ENCODE assay signal across 14 mouse cellular contexts in the genomic region with DNA sequence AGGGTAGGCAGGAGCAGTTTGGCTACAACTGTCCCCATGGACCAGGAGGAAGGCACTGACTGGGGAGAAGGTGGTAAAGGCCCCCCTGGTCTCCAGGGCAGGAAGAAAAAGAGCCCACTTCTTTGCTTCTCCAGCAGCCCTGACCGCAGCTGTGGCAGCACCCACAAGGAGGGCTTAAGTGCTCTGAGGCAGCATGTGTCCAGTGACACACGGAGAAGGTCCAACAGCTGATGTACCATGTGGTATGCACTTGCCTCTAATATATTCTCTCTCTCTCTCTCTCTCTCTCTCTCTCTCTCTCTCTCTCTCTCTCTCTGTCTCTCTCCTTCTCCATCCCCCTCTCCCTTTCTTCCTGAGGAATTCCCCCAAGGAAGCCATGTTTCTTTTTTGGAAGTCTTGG. TPM values are rescaled to one million over a fixed set of nuclear protein-coding genes. Genes with fewer than 3 reads are reported as not detected.
DNase-seq lines count a peak whose midpoint lies in the region; ATAC-seq lines count a peak whose summit lies in the region.
"Had no signal": no experiment of that assay in that cellular context is flagged by ENCODE, and none has a peak within 500 bp of the region (broad histone marks: within the 10 kb centered on the region; RNA-seq: fewer than 3 reads in every experiment).

A gene (minus strand): TSS at position 202 of the 400 bp plus-strand sequence.

- peaks cover 19% of the 10 kb centered on the region for H3K27me3 ChIP-seq in heart, embryonic 12.5 days (replicated peaks)
- H3K27me3 ChIP-seq in lung, embryonic 15.5 days: no peaks in the 10 kb centered on the region
- H3K27me3 ChIP-seq in embryonic facial prominence, embryonic 14.5 days (replicated peaks; ENCODE audit: control insufficient read depth, insufficient read depth, low read length): no peaks in the 10 kb centered on the region
- no peaks in the 10 kb centered on the region for H3K27me3 ChIP-seq in limb, embryonic 12.5 days

- peaks cover 29% of the 10 kb centered on the region for H3K4me1 ChIP-seq in heart, embryonic 12.5 days (replicated peaks)
- H3K4me1 ChIP-seq in lung, embryonic 15.5 days: peaks cover 32% of the 10 kb centered on the region
- H3K4me1 ChIP-seq in embryonic facial prominence, embryonic 14.5 days (ENCODE audit: control insufficient read depth, insufficient read depth, low read length): peaks cover 11% of the 10 kb centered on the region; the same call in 1 of the 2 replicates
- peaks cover 66% of the 10 kb centered on the region for H3K4me1 ChIP-seq in limb, embryonic 12.5 days (replicated peaks)

- H3K9me3 ChIP-seq in heart, embryonic 12.5 days (replicated peaks): no peaks in the 10 kb centered on the region
- no peaks in the 10 kb centered on the region for H3K9me3 ChIP-seq in lung, embryonic 15.5 days
- H3K9me3 ChIP-seq in embryonic facial prominence, embryonic 14.5 days (ENCODE audit: control insufficient read depth, low read length): no peaks in the 10 kb centered on the region
- no peaks in the 10 kb centered on the region for H3K9me3 ChIP-seq in limb, embryonic 12.5 days
- H3K9me3 ChIP-seq: hindbrain, embryonic 12.5 days had no signal

- H3K4me2 ChIP-seq in heart, embryonic 12.5 days: no peak within 1 kb of the TSS
- H3K4me2 ChIP-seq in lung, embryonic 15.5 days: no peak within 1 kb of the TSS
- no peak within 1 kb of the TSS for H3K4me2 ChIP-seq in embryonic facial prominence, embryonic 14.5 days (ENCODE audit: low read depth, low read length)
- H3K4me2 ChIP-seq in limb, embryonic 12.5 days: peak within 1 kb of the TSS; percentile 21
- H3K4me2 ChIP-seq: hindbrain, embryonic 12.5 days had no signal

- H3K27ac ChIP-seq in heart, embryonic 12.5 days (ENCODE audit: poor library complexity, severe bottlenecking): 0 out of 2 replicates have a peak within 1 kb of the TSS, but pooled peaks have one; percentile 11
- peak within 1 kb of the TSS; percentile 35; the same call in 1 of the 2 replicates for H3K27ac ChIP-seq in lung, embryonic 15.5 days
- no peak within 1 kb of the TSS; the same call in 1 of the 2 replicates for H3K27ac ChIP-seq in embryonic facial prominence, embryonic 14.5 days (replicated peaks; ENCODE audit: low read depth, low read length)
- peak within 1 kb of the TSS; percentile 92 for H3K27ac ChIP-seq in limb, embryonic 12.5 days
- H3K27ac ChIP-seq: heart, adult 2 months; hindbrain, embryonic 12.5 days had no signal

- 78% methylated on average over 2 of the region's 2 CpGs for WGBS in heart, embryonic 12.5 days
- 52% methylated on average over 2 of the region's 2 CpGs for WGBS in lung, embryonic 15.5 days
- WGBS in embryonic facial prominence, embryonic 14.5 days: 71% methylated on average over 2 of the region's 2 CpGs
- 76% methylated on average over 2 of the region's 2 CpGs for WGBS in limb, embryonic 12.5 days

- H3K9ac ChIP-seq in heart, embryonic 12.5 days: no peak within 1 kb of the TSS
- no peak within 1 kb of the TSS for H3K9ac ChIP-seq in lung, embryonic 15.5 days
- H3K9ac ChIP-seq in embryonic facial prominence, embryonic 14.5 days (ENCODE audit: low read depth, low read length): peak within 1 kb of the TSS; percentile 8; the same call in 1 of the 2 replicates
- H3K9ac ChIP-seq in limb, embryonic 12.5 days (replicated peaks): no peak within 1 kb of the TSS
- H3K9ac ChIP-seq: hindbrain, embryonic 12.5 days had no signal

- no peak for ATAC-seq in heart, embryonic 12.5 days (ENCODE audit: insufficient number of reproducible peaks, low FRiP score)
- no peak for ATAC-seq in lung, embryonic 15.5 days (ENCODE audit: borderline replicate concordance, extremely low read depth, low FRiP score, low TSS enrichment)
- no peak for ATAC-seq in embryonic facial prominence, embryonic 14.5 days (ENCODE audit: low read depth)
- ATAC-seq in limb, embryonic 12.5 days (ENCODE audit: insufficient number of reproducible peaks, insufficient read depth, low FRiP score, low TSS enrichment, low read depth): no peak

- H3K36me3 ChIP-seq in heart, embryonic 12.5 days: no peaks in the 10 kb centered on the region
- H3K36me3 ChIP-seq in lung, embryonic 15.5 days: no peaks in the 10 kb centered on the region
- no peaks in the 10 kb centered on the region for H3K36me3 ChIP-seq in embryonic facial prominence, embryonic 14.5 days (ENCODE audit: control insufficient read depth, insufficient read depth, low read length)
- H3K36me3 ChIP-seq in limb, embryonic 12.5 days: no peaks in the 10 kb centered on the region
- H3K36me3 ChIP-seq: hindbrain, embryonic 12.5 days had no signal

- no peak for DNase-seq in heart, postnatal 36 days
- DNase-seq in lung, postnatal 10 days: no peak
- DNase-seq in embryonic facial prominence, embryonic 14.5 days (ENCODE audit: low spot score): peak; percentile 61
- DNase-seq in ovary, adult 18-20 months (ENCODE audit: low spot score): no peak
- DNase-seq: adrenal gland, postnatal 36 days; cerebellum, postnatal 25 days; heart, adult 2 months; kidney, adult 2 months; lung, adult 2 months; thymus, postnatal 25 days had no signal

- no peak within 1 kb of the TSS for H3K4me3 ChIP-seq in heart, embryonic 12.5 days
- no peak within 1 kb of the TSS for H3K4me3 ChIP-seq in lung, embryonic 15.5 days
- peak within 1 kb of the TSS; percentile 13; the same call in 1 of the 2 replicates for H3K4me3 ChIP-seq in embryonic facial prominence, embryonic 14.5 days (ENCODE audit: low read depth, low read length)
- H3K4me3 ChIP-seq in limb, embryonic 12.5 days (replicated peaks): 0 out of 2 replicates have a peak within 1 kb of the TSS, but pooled peaks have one; percentile 3
- H3K4me3 ChIP-seq: heart, adult 2 months; hindbrain, embryonic 12.5 days had no signal

- intact Hi-C loops in heart, postnatal 36 days (cut with DNase I): no loop called here

RNA-seq across cellular contexts. Expression of the gene that starts here (rescaled TPM):
- 0.17 and 0.18 TPM in 2 replicates for polyA plus RNA-seq in heart, embryonic 12.5 days (2016; fragmentation: Nextera tagmentation; extraction: Ambion mirVana)
- not detected for total RNA-seq in heart, postnatal 36 days (2021)
- 0.49 and 0.76 TPM in 2 replicates for polyA plus RNA-seq in lung, embryonic 15.5 days (2015; fragmentation: Nextera tagmentation; extraction: Ambion mirVana)
- polyA plus RNA-seq in embryonic facial prominence, embryonic 14.5 days (2014; fragmentation: Nextera tagmentation; extraction: Ambion mirVana): 90.3 and 111 TPM in 2 replicates
- polyA plus RNA-seq in limb, embryonic 12.5 days (2016; fragmentation: Nextera tagmentation; extraction: Ambion mirVana): 16.9 and 24.6 TPM in 2 replicates
- total RNA-seq: adrenal gland, postnatal 36 days; heart, adult 2 months had no signal

Comparison
In these comparisons a context has a peak if more than half of its experiments do, and no peak if none do; other contexts are left out.
1. RNA of the gene that starts here (polyA plus RNA-seq): 90.3 to 111 TPM in embryonic facial prominence, embryonic 14.5 days and 16.9 to 24.6 TPM in limb, embryonic 12.5 days; 0.49 to 0.76 TPM in lung, embryonic 15.5 days and 0.17 to 0.18 TPM in heart, embryonic 12.5 days; every median in the first group is over 10 times any median in the second.
2. H3K4me3 ChIP-seq: peak in embryonic facial prominence, embryonic 14.5 days (single experiment) and limb, embryonic 12.5 days (single experiment); none in heart, embryonic 12.5 days (single experiment) and lung, embryonic 15.5 days (single experiment).